Mouse (Mus musculus) G1E (cell line): ENCODE measurements around the gene Fbxo42.

Source experiments
- CTCF ChIP-seq: IDR thresholded peaks from 2 replicates; pipeline ENCODE4 v1.5.1; 2012; ENCODE audit warnings: low read depth, low read length, inconsistent platforms, mixed read lengths
- POLR2AphosphoS5 ChIP-seq: IDR thresholded peaks from 2 replicates; pipeline ENCODE4 v1.6.1; 2012; ENCODE audit warnings: low read depth, low read length, inconsistent platforms; ENCODE audit not compliant: insufficient replicate concordance
- TAL1 ChIP-seq: conservative IDR thresholded peaks from 2 replicates; pipeline ENCODE4 v1.6.1; 2012; ENCODE audit warnings: low read depth, low read length, inconsistent platforms, mixed read lengths

- no peak for TF ChIP-seq CTCF
- no peak for TF ChIP-seq TAL1
- TF ChIP-seq POLR2AphosphoS5, result no peak
Measured at GRCm38 (mm10) chr4:141207081-141207480, 59.4 kb downstream of the Fbxo42 start.
